Mouse (Mus musculus) intestine, embryonic 16.5 days (tissue): ENCODE results near the gene Klra17. TPM values are rescaled to one million over a fixed set of nuclear protein-coding genes. Genes with fewer than 3 reads are reported as not detected.

ENCODE experiments used
- polyA plus RNA-seq: library from polyadenylated mRNA; unstranded; fragments of >200 nt; fragmentation: Nextera tagmentation; extraction: Ambion mirVana; gene quantifications from 2 replicates; pipeline ENCODE4 v1.2.1, GENCODE M21; 2015

The Klra17 gene
- polyA plus RNA-seq, 1 experiment from 2014 or later: not detected

Other genes with a start within 250 kb of the Klra17 start
- not detected in 2 replicates for gene Klrc3, start 233.3 kb downstream of the Klra17 start, polyA plus RNA-seq
- gene Klrc2, start 216.0 kb downstream of the Klra17 start, polyA plus RNA-seq: 0.09 and 0.11 TPM in 2 replicates
- 0.27 and 0.49 TPM in 2 replicates for gene Klrc1, start 197.7 kb downstream of the Klra17 start, polyA plus RNA-seq
- gene Klri1, start 159.5 kb downstream of the Klra17 start, polyA plus RNA-seq: not detected in 2 replicates
- 0.07 and 0.15 TPM in 2 replicates for gene Klri2, start 136.2 kb downstream of the Klra17 start, polyA plus RNA-seq
- gene Gm156, start 92.4 kb downstream of the Klra17 start, polyA plus RNA-seq: not detected in 2 replicates
- gene Gm17631, start 14.0 kb downstream of the Klra17 start, polyA plus RNA-seq: not detected in 2 replicates
- gene Klra5, start 41.0 kb upstream of the Klra17 start, polyA plus RNA-seq: not detected in 2 replicates
- not detected in 2 replicates for gene Klra6, start 150.3 kb upstream of the Klra17 start, polyA plus RNA-seq
- not detected in 2 replicates for gene Klra4, start 190.6 kb upstream of the Klra17 start, polyA plus RNA-seq